Mouse (Mus musculus) embryo, embryonic 11.5 days (tissue): ENCODE results near the gene Coro2a.
"Not testable (repeated sequence)": the region's sequence is repeated elsewhere in the genome, so short reads cannot be mapped to it uniquely, and the experiment has no call there.

ENCODE experiments used
- DNase-seq: peaks from one replicate; pipeline ENCODE4 v3.0.0-alpha.2; 2012; ENCODE audit warnings: low read depth, low spot score

Gene Coro2a

GRCm38 (mm10) chr4:46601844-46602423 is at the start of gene Coro2a:
Gene Coro2a, minus strand, starts transcription at chr4:46602202.
- DNase-seq = peak; percentile 63

GRCm38 (mm10) chr4:46650086-46650753 is 48.2 kb upstream of the Coro2a start, which contains the start of gene Tbc1d2:
Gene Tbc1d2, minus strand, starts transcription at chr4:46650209.
- peak; percentile 82 for DNase-seq

- DNase-seq = no peak
Observed at GRCm38 (mm10) chr4:46649161-46649560, 47.2 kb upstream of the Coro2a start.

GRCm38 (mm10) chr4:46643676-46644112 is 41.7 kb upstream of the Coro2a start:
- no peak for DNase-seq

GRCm38 (mm10) chr4:46642924-46643675 is 41.1 kb upstream of the Coro2a start:
- DNase-seq = no peak

- DNase-seq = no peak
Observed at GRCm38 (mm10) chr4:46641283-46641682, 39.3 kb upstream of the Coro2a start.

- no peak for DNase-seq
Observed at GRCm38 (mm10) chr4:46639866-46640265, 37.9 kb upstream of the Coro2a start.

GRCm38 (mm10) chr4:46637250-46637649 is 35.2 kb upstream of the Coro2a start:
- DNase-seq = not testable (repeated sequence)

- DNase-seq = no peak
Observed at GRCm38 (mm10) chr4:46635702-46636430, 33.9 kb upstream of the Coro2a start.

GRCm38 (mm10) chr4:46634881-46635280 is 32.9 kb upstream of the Coro2a start:
- no peak for DNase-seq

GRCm38 (mm10) chr4:46633565-46633964 is 31.6 kb upstream of the Coro2a start:
- DNase-seq = not testable (repeated sequence)

- DNase-seq = no peak
Observed at GRCm38 (mm10) chr4:46632465-46632864, 30.5 kb upstream of the Coro2a start.

GRCm38 (mm10) chr4:46630390-46630789 is 28.4 kb upstream of the Coro2a start:
- no peak for DNase-seq

GRCm38 (mm10) chr4:46628873-46629272 is 26.9 kb upstream of the Coro2a start:
- DNase-seq = no peak

GRCm38 (mm10) chr4:46628081-46628480 is 26.1 kb upstream of the Coro2a start:
- DNase-seq = no peak

GRCm38 (mm10) chr4:46625101-46625500 is 23.1 kb upstream of the Coro2a start:
- no peak for DNase-seq

GRCm38 (mm10) chr4:46623007-46623406 is 21.0 kb upstream of the Coro2a start:
- DNase-seq = no peak

GRCm38 (mm10) chr4:46620946-46621345 is 18.9 kb upstream of the Coro2a start:
- DNase-seq = no peak

GRCm38 (mm10) chr4:46620330-46620729 is 18.3 kb upstream of the Coro2a start:
- DNase-seq = no peak

- no peak for DNase-seq
Observed at GRCm38 (mm10) chr4:46618196-46618817, 16.3 kb upstream of the Coro2a start.

- DNase-seq = no peak
Observed at GRCm38 (mm10) chr4:46617408-46617807, 15.4 kb upstream of the Coro2a start.
